Mouse (Mus musculus): ENCODE data around the gene Prkaca. TPM values are rescaled to one million over a fixed set of nuclear protein-coding genes. Genes with fewer than 3 reads are reported as not detected.

Gene Prkaca
- polyA plus RNA-seq, 1 experiment from 2014 or later, result 201 TPM

DNA sequence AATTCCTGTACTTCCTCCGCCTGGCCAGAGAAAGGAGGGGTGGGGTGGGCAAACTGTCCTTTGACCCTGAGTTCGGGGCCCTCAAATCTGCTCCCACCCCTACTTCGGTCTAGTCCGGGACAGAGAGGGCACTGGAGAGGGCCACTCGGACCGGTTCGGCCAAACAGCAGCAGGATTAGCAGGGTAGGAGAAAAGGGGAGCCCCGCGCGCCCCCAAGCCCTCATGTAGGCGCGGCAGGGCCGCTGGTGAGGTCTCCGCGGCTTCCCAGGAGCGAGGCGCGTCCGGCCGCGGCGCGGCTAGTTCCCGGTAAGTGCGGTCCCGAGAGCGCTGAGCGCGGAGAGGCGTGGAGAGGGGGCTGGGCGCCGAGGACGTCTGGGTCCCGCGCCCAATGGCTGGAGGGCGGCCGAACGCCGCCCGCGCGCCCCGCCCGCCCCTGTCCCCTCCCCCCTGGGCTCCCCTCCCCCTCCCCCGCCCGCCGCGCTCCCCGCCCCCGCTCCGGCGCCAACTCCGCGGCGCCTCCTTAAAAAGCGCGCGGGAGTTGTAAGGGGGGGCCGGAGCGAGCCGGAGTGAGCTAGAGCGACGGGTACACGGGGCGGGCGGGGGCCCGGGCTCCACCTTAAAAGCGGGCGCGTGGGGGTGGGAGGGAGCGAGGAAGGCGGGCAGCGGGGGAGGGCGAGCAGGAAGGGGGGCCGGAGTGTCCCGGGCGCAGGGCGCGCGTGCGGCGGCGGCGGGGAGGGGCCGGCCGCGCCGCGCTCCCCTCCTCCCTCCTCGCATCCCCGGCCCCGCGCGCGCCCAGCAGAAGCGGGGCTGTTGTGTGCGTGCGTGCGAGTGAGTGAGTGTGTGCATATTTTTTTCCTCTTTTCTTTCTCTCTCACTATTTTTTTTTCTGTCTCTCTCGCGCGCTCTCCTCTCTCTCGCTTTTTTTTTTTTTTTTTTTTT, 24.0 kb downstream of the Prkaca start:
- Histone ChIP-seq H3K4me3 (peak overlapping the region; percentile 80), H3K9me3 (replicated peaks) (no peaks in the 10 kb centered on the region), H3K27me3 (peaks cover 26% of the 10 kb centered on the region), H3K27ac (peak overlapping the region; percentile 99), H3K9ac (peak overlapping the region; percentile 94), H3K36me3 (peaks cover 38% of the 10 kb centered on the region), H3K4me2 (replicated peaks) (peak overlapping the region; percentile 68), H3K4me1 (peaks cover 35% of the 10 kb centered on the region)
- ATAC-seq (ENCODE audit: low FRiP score), result peak; percentile 74
- under 1% methylated on average over 38 of the region's 103 CpGs for WGBS

GRCm38 (mm10) chr8:83997511-83998141, 24.8 kb downstream of the Prkaca start, which contains the start of gene Samd1:
Samd1 (plus strand) TSS chr8:83997672.
- 0% methylated on average over 27 of the region's 112 CpGs for WGBS
- H3K27ac ChIP-seq, result peak within 1 kb of the TSS; percentile 99
- no peak for ATAC-seq (ENCODE audit: low FRiP score)
- H3K36me3 ChIP-seq, result peaks cover 33% of the 10 kb centered on the region
- H3K4me2 ChIP-seq (replicated peaks), result peak within 1 kb of the TSS; percentile 79
- H3K4me1 ChIP-seq, result peaks cover 35% of the 10 kb centered on the region
- peaks cover 28% of the 10 kb centered on the region for H3K27me3 ChIP-seq
- H3K9me3 ChIP-seq (replicated peaks), result no peaks in the 10 kb centered on the region
- peak within 1 kb of the TSS; percentile 86 for H3K4me3 ChIP-seq
- peak within 1 kb of the TSS; percentile 94 for H3K9ac ChIP-seq

DNA sequence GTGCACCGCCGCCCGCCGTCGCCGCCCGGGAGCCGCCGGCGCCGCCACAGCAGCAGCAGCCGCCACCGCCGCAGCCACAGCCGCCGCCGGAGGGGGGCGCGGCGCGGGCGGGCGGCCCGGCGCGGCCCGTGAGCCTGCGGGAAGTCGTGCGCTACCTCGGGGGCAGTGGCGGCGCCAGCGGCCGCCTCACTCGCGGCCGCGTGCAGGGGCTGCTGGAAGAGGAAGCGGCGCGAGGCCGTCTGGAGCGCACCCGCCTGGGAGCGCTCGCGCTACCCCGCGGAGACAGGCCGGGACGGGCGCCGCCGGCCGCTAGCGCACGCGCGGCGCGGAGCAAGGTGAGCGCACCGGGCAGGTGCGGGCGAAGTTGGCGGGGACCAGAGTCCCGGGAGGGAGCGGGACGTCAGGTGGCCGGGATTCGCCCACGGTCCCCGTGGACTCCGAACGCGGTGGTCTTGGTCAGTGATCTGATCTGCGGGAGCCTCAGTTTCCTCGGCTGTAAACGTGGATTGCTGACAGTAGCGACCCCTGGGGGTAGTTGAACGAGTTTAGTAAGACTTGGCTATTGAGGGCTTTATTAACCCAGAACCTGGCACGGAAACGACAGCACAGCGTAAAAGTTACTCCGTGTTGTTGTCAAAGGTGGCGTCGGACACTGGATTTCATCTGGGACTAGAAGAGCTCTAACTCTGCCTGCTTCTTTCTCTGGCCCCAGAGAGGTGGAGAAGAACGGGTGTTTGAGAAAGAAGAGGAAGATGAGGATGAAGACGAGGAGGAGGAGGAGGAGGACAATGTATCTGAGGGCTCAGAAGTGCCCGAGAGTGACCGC, 25.7 kb downstream of the Prkaca start:
- ATAC-seq (ENCODE audit: low FRiP score), result peak; percentile 26
- Histone ChIP-seq H3K27ac (peak overlapping the region; percentile 90), H3K4me3 (peak overlapping the region; percentile 86), H3K27me3 (peaks cover 33% of the 10 kb centered on the region), H3K4me1 (peaks cover 39% of the 10 kb centered on the region), H3K9me3 (replicated peaks) (no peaks in the 10 kb centered on the region), H3K9ac (peak overlapping the region; percentile 80), H3K36me3 (peaks cover 32% of the 10 kb centered on the region; the same call in 1 of the 2 replicates), H3K4me2 (replicated peaks) (peak overlapping the region; percentile 79)
- 1% methylated on average over 70 of the region's 92 CpGs for WGBS

- Histone ChIP-seq H3K27me3 (peaks cover 33% of the 10 kb centered on the region), H3K36me3 (peaks cover 32% of the 10 kb centered on the region; the same call in 1 of the 2 replicates)
Measured at GRCm38 (mm10) chr8:83999057-83999705, 26.4 kb downstream of the Prkaca start.

DNA sequence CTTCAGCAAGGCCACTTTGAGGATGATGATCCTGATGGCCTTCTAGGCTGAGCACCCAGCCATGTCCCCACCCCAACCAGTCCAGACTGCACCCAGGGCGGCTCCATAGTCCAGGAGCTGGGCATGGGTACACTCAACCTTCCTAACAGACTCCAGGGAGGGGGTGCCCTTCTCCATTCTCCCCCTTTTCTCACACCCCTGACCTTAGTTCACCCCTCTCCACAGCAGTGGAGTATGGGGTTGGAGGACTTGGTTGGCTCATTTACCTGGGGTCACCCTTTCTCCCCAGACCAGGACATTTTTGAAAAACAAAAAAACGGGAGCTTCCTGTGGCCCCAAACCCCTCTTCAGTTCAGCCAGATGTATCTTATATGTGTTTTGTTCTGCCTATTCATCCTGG, 27.0 kb downstream of the Prkaca start:
- WGBS, result 92% methylated on average over 2 of the region's 2 CpGs
- Histone ChIP-seq H3K4me1 (peaks cover 46% of the 10 kb centered on the region), H3K36me3 (peaks cover 27% of the 10 kb centered on the region; the same call in 1 of the 2 replicates), H3K9ac (no peak overlapping the region), H3K4me3 (0 out of 2 replicates have a peak overlapping the region, but pooled peaks have one; percentile 86), H3K9me3 (replicated peaks) (no peaks in the 10 kb centered on the region), H3K27ac (no peak overlapping the region), H3K27me3 (peaks cover 33% of the 10 kb centered on the region), H3K4me2 (replicated peaks) (no peak overlapping the region)
- ATAC-seq (ENCODE audit: low FRiP score), result no peak

More at GRCm38 (mm10) chr8:83999057-83999705, 26.4 kb downstream of the Prkaca start:
- Histone ChIP-seq H3K4me3 (peak overlapping the region; percentile 86), H3K9ac (peak overlapping the region; percentile 80; the same call in 1 of the 2 replicates), H3K9me3 (replicated peaks) (no peaks in the 10 kb centered on the region), H3K4me2 (replicated peaks) (peak overlapping the region; percentile 79), H3K27ac (no peak overlapping the region), H3K4me1 (peaks cover 43% of the 10 kb centered on the region)
- WGBS, result 69% methylated on average over 16 of the region's 16 CpGs
- no peak for ATAC-seq (ENCODE audit: low FRiP score)

DNA sequence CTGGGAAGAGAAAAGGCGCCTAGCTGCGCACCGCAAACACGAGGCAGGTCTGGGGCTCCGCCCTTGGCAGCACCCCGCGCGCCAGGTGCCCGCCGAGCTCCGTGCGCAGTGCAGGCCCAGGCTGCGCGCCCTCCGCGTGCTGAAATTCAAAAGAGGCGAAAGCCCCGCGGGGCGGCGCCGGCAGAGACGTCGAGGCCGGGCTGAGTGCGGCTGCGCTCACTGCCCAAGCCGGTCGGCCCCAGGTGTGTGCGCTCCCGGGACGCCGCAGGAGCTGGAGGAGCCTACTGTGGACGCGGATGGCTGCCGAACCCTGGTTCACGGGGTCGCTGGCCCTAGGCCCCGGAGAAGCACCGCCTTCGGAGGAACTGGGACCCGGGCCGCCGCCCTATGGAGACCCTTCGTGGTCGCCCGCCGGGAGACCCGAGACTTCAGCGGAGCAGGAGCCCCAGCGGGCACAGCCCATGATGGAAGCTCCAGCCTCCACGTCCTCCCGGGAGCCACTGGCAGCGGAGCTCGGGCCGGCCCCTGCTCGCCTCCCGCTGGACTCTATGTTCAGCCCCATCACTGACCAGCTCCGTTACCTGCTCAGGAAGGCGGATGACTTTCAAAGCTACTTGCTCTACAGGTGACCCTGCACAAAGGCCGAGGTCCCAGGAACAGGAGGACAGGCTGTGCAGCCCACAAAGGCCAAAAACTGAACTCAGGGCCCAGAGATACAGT, 28.6 kb downstream of the Prkaca start, which contains the start of gene 1700067K01Rik:
TSS of gene 1700067K01Rik (plus strand) at position 222 of the 720 bp plus-strand sequence.
- 21% methylated on average over 61 of the region's 61 CpGs for WGBS

GRCm38 (mm10) chr8:84002957-84003611, 30.3 kb downstream of the Prkaca start:
- 54% methylated on average over 12 of the region's 12 CpGs for WGBS

More for the DNA sequence above, 28.6 kb downstream of the Prkaca start, which contains the start of gene 1700067K01Rik:
- H3K27me3 ChIP-seq, result peaks cover 33% of the 10 kb centered on the region
- H3K9me3 ChIP-seq (replicated peaks), result no peaks in the 10 kb centered on the region
- peak within 1 kb of the TSS; percentile 44 for H3K4me2 ChIP-seq (replicated peaks)
- peaks cover 43% of the 10 kb centered on the region for H3K4me1 ChIP-seq
- no peak within 1 kb of the TSS for H3K27ac ChIP-seq
- H3K36me3 ChIP-seq, result 0 out of 2 replicates have a peak, but pooled peaks cover 24% of the 10 kb centered on the region
- peak within 1 kb of the TSS; percentile 16; the same call in 1 of the 2 replicates for H3K4me3 ChIP-seq
- H3K9ac ChIP-seq, result peak within 1 kb of the TSS; percentile 32; the same call in 1 of the 2 replicates
- ATAC-seq (ENCODE audit: low FRiP score), result no peak

DNA sequence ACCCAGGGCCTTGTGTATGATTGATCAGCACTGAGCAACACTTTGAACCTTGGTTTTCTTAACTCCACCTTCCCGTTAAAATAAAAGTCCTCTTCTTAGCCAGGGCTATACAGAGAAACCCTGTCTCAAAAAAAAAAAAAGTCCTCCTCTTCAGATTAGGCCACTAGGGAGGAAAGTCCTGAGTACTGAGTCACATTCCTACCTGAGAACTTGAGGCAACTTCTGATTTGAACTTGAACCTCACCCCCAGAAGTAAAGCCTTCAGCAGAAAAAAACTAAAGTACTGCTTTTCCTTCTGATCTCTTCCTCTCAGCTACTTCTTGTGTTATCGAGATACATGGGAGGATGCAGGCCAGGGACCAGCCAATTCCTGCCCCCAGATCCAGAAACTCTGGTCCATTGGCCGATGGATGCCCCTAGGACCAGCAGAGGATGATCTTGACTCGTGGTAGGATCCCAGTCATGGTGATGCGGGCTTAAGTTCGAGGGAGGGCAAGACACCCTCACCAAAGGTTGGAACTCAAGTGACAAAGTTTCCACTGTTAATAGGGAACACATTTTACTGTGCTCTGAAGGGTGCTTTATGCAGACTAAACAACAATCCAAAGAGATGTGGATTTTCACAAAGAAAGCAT, 30.9 kb downstream of the Prkaca start:
- Histone ChIP-seq H3K9ac (no peak overlapping the region), H3K4me2 (replicated peaks) (peak overlapping the region; percentile 79), H3K36me3 (0 out of 2 replicates have a peak, but pooled peaks cover 24% of the 10 kb centered on the region), H3K27me3 (peaks cover 35% of the 10 kb centered on the region), H3K27ac (no peak overlapping the region), H3K4me1 (peaks cover 36% of the 10 kb centered on the region), H3K9me3 (replicated peaks) (no peaks in the 10 kb centered on the region), H3K4me3 (peak overlapping the region; percentile 53; the same call in 1 of the 2 replicates)
- 79% methylated on average over 6 of the region's 6 CpGs for WGBS
- ATAC-seq (ENCODE audit: low FRiP score), result no peak

More at GRCm38 (mm10) chr8:84002957-84003611, 30.3 kb downstream of the Prkaca start:
- H3K27ac ChIP-seq, result no peak overlapping the region
- H3K4me2 ChIP-seq (replicated peaks), result no peak overlapping the region
- no peak overlapping the region for H3K4me3 ChIP-seq
- H3K9ac ChIP-seq, result no peak overlapping the region
- 0 out of 2 replicates have a peak, but pooled peaks cover 24% of the 10 kb centered on the region for H3K36me3 ChIP-seq
- no peaks in the 10 kb centered on the region for H3K9me3 ChIP-seq (replicated peaks)
- no peak for ATAC-seq (ENCODE audit: low FRiP score)
- H3K27me3 ChIP-seq, result peaks cover 33% of the 10 kb centered on the region
- H3K4me1 ChIP-seq, result peaks cover 40% of the 10 kb centered on the region

DNA sequence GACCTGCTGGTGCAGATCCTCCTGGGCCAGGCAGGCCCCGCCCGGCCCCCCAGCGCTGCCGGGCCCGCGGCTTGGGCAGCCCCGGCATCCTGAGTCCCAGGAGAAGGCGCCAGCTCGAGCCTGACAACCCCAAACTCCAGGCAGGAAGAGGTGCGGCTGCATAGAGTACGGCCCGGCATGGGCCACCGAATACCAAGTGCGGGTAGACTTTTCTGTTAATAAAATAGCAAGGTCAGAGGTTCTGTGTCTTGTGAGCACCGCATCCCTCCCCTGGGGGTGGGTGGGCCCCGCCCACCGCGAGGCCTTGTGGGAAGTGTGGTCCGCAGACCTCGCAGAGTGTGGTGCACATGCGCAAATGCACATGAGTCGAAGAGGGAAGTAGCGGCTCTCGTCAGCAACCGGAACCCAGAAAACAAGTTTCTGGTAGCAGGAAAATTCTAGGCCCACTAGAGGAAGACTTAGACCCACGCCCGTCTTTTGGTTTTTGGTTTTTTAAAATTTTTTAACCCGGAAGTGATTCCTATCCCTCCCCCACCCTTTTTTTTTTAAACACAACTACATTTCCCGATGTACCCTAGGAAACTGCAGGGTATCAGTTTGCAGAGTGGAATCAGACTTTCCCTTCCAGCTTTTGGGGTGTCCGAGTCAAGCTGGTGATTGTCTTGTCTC, 31.9 kb downstream of the Prkaca start:
- Histone ChIP-seq H3K27me3 (peaks cover 34% of the 10 kb centered on the region), H3K4me2 (replicated peaks) (peak overlapping the region; percentile 79), H3K27ac (peak overlapping the region; percentile 71), H3K4me3 (peak overlapping the region; percentile 53), H3K9ac (peak overlapping the region; percentile 72), H3K4me1 (peaks cover 27% of the 10 kb centered on the region), H3K36me3 (0 out of 2 replicates have a peak, but pooled peaks cover 20% of the 10 kb centered on the region), H3K9me3 (replicated peaks) (no peaks in the 10 kb centered on the region)
- ATAC-seq (ENCODE audit: low FRiP score), result peak; percentile 83
- whole genome bisulfite sequencing, result 1% methylated on average over 30 of the region's 30 CpGs
